Mouse (Mus musculus): ENCODE results near the gene Zfp273. TPM values are rescaled to one million over a fixed set of nuclear protein-coding genes. Genes with fewer than 3 reads are reported as not detected.

Zfp273 gene
- polyA plus RNA-seq, 1 experiment from 2014 or later: 6.2 TPM

Other genes starting within 250 kb of the Zfp273 start
- gene Zfp729b, start 204.0 kb upstream of the Zfp273 start, polyA plus RNA-seq (2015; fragmentation: Nextera tagmentation; extraction: Ambion mirVana): 3.5 and 4.7 TPM in 2 replicates
- gene Gm49345, start 176.0 kb upstream of the Zfp273 start, polyA plus RNA-seq (2015; fragmentation: Nextera tagmentation; extraction: Ambion mirVana): 0.26 TPM in 1 of 2 replicates, not detected in the other
- 2.4 and 2.7 TPM in 2 replicates for gene Zfp729a, start 175.9 kb upstream of the Zfp273 start, polyA plus RNA-seq (2015; fragmentation: Nextera tagmentation; extraction: Ambion mirVana)
- 8.9 and 12.7 TPM in 2 replicates for gene Zfp738, start 126.7 kb upstream of the Zfp273 start, polyA plus RNA-seq (2015; fragmentation: Nextera tagmentation; extraction: Ambion mirVana)
- gene Zfp65, start 84.6 kb upstream of the Zfp273 start, polyA plus RNA-seq (2015; fragmentation: Nextera tagmentation; extraction: Ambion mirVana): 5.8 and 5.9 TPM in 2 replicates
- gene Zfp85, start 58.5 kb upstream of the Zfp273 start, polyA plus RNA-seq (2015; fragmentation: Nextera tagmentation; extraction: Ambion mirVana): 4.2 and 4.5 TPM in 2 replicates
- gene Zfp493, start 34.0 kb upstream of the Zfp273 start, polyA plus RNA-seq (2015; fragmentation: Nextera tagmentation; extraction: Ambion mirVana): 2.6 and 3.0 TPM in 2 replicates
- 1.8 and 1.9 TPM in 2 replicates for gene Gm10037, start 17.4 kb downstream of the Zfp273 start, polyA plus RNA-seq (2015; fragmentation: Nextera tagmentation; extraction: Ambion mirVana)
- gene BC048507, start 49.6 kb downstream of the Zfp273 start, polyA plus RNA-seq (2015; fragmentation: Nextera tagmentation; extraction: Ambion mirVana): 0.23 TPM in 1 of 2 replicates, not detected in the other